ENCODE assay signal across 17 mouse cellular contexts in the genomic region with DNA sequence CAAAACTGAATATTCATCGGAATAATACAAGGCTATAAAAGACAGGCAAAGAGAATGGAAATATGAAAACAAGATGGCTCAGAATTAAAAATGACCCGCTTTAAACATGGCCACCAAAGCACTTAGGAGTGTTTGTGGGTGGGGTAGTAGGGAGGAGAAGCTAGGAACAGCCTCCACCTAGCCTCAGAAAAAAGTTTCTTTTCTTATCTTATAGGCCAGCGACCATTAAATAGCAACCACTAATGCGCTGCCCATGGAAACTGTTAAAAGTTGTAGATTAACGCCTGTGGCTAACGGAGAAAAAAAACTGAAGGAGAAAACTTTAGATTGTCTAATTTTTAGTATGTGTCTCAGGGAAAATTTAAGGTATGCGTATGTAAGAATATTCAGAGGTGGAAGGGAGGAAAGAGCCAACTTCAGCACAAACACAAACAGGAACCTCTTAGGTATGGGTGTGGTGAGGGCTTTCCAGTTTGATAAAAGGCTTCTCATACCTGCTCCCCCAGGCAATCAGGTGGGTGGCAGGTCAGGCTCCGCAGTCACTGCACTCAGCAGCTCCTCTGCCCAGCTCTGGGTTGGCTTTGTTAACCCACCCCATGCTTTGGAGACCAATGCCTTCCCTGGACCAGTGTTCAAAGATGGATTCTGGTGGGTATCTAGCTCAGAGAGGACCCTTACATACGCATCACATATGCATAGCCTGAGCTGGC.
DNase-seq lines count a peak whose midpoint lies in the region; ATAC-seq and TF ChIP-seq lines count a peak whose summit lies in the region.
"Had no signal": no experiment of that assay in that cellular context is flagged by ENCODE, and none has a peak within 500 bp of the region (broad histone marks: within the 10 kb centered on the region; RNA-seq: fewer than 3 reads in every experiment).

No protein-coding gene starts in this region.

- no peak overlapping the region for H3K4me2 ChIP-seq in heart, embryonic 11.5 days
- no peak overlapping the region for H3K4me2 ChIP-seq in midbrain, embryonic 11.5 days
- H3K4me2 ChIP-seq in midbrain, postnatal 0 days (ENCODE audit: low read depth, low read length, poor library complexity, severe bottlenecking): no peak overlapping the region
- H3K4me2 ChIP-seq in hindbrain, embryonic 14.5 days (replicated peaks): no peak overlapping the region
- H3K4me2 ChIP-seq in liver, embryonic 16.5 days (ENCODE audit: low read depth, low read length): peak overlapping the region; percentile 22; the same call in 1 of the 2 replicates

- WGBS in heart, embryonic 11.5 days (ENCODE audit: insufficient replicate concordance): 59% methylated on average over 9 of the region's 9 CpGs
- 91% methylated on average over 9 of the region's 9 CpGs for WGBS in midbrain, embryonic 11.5 days
- 95% methylated on average over 9 of the region's 9 CpGs for WGBS in midbrain, postnatal 0 days
- 92% methylated on average over 9 of the region's 9 CpGs for WGBS in hindbrain, embryonic 14.5 days
- 32% methylated on average over 9 of the region's 9 CpGs for WGBS in liver, embryonic 16.5 days (ENCODE audit: insufficient replicate concordance)

- H3K4me1 ChIP-seq in heart, embryonic 11.5 days (ENCODE audit: control insufficient read depth, insufficient read depth, low read length): peaks cover 61% of the 10 kb centered on the region
- peaks cover 34% of the 10 kb centered on the region for H3K4me1 ChIP-seq in midbrain, embryonic 11.5 days (ENCODE audit: control insufficient read depth, insufficient read depth, low read length)
- H3K4me1 ChIP-seq in midbrain, postnatal 0 days (ENCODE audit: insufficient read depth, low read length): peaks cover 12% of the 10 kb centered on the region
- H3K4me1 ChIP-seq in hindbrain, embryonic 14.5 days (replicated peaks; ENCODE audit: control insufficient read depth, insufficient read depth, low read length): peaks cover 55% of the 10 kb centered on the region
- peaks cover 25% of the 10 kb centered on the region for H3K4me1 ChIP-seq in liver, embryonic 16.5 days (ENCODE audit: control insufficient read depth, low read depth, low read length)

- H3K27ac ChIP-seq in heart, embryonic 11.5 days (ENCODE audit: low read depth, low read length): peak overlapping the region; percentile 92
- H3K27ac ChIP-seq in midbrain, embryonic 11.5 days (ENCODE audit: low read depth, low read length): 0 out of 2 replicates have a peak overlapping the region, but pooled peaks have one; percentile 11
- no peak overlapping the region for H3K27ac ChIP-seq in midbrain, postnatal 0 days (ENCODE audit: low read depth, low read length)
- H3K27ac ChIP-seq in hindbrain, embryonic 14.5 days: peak overlapping the region; percentile 29; the same call in 1 of the 2 replicates
- H3K27ac ChIP-seq in liver, embryonic 16.5 days (ENCODE audit: low read length): peak overlapping the region; percentile 71
- H3K27ac ChIP-seq: left cerebral cortex, adult 2 months had no signal

- no peak for TF ChIP-seq CTCF in midbrain, postnatal 0 days (IDR thresholded peaks at IDR 0.05)

- H3K9ac ChIP-seq in heart, embryonic 11.5 days (ENCODE audit: low read depth, low read length): no peak overlapping the region
- H3K9ac ChIP-seq in midbrain, embryonic 11.5 days (ENCODE audit: low read length): no peak overlapping the region
- H3K9ac ChIP-seq in midbrain, postnatal 0 days (replicated peaks; ENCODE audit: low read length, poor library complexity, severe bottlenecking): no peak overlapping the region
- H3K9ac ChIP-seq in hindbrain, embryonic 14.5 days: no peak overlapping the region
- no peak overlapping the region for H3K9ac ChIP-seq in liver, embryonic 16.5 days (ENCODE audit: low read depth, low read length)
- H3K9ac ChIP-seq: forebrain, postnatal 0 days had no signal

- no peak for DNase-seq in heart, adult 9 months (ENCODE audit: low spot score in 2 of 2)
- peak; percentile 80 for DNase-seq in midbrain, embryonic 11.5 days (ENCODE audit: low spot score, missing footprints)
- no peak for DNase-seq in midbrain, postnatal 0 days (ENCODE audit: low spot score)
- no peak for DNase-seq in hindbrain, embryonic 14.5 days (ENCODE audit: low spot score)
- no peak for DNase-seq in spleen, postnatal 36 days (ENCODE audit: low spot score in 2 of 2)
- DNase-seq in retina, embryonic 14.5 days (ENCODE audit: low spot score): no peak
- DNase-seq: adrenal gland, postnatal 14 days; cerebellum, postnatal 14 days; forebrain, postnatal 0 days; gastrocnemius, postnatal 14 days; kidney, adult 2 months; right cerebral cortex, adult 18-20 months; thymus, adult 2 months had no signal

- H3K4me3 ChIP-seq in heart, embryonic 11.5 days (ENCODE audit: low read depth, low read length): no peak overlapping the region
- H3K4me3 ChIP-seq in midbrain, embryonic 11.5 days (ENCODE audit: low read depth, low read length): no peak overlapping the region
- H3K4me3 ChIP-seq in midbrain, postnatal 0 days (ENCODE audit: low read depth, low read length): no peak overlapping the region
- H3K4me3 ChIP-seq in hindbrain, embryonic 14.5 days (replicated peaks; ENCODE audit: low read length): no peak overlapping the region
- no peak overlapping the region for H3K4me3 ChIP-seq in liver, embryonic 16.5 days (ENCODE audit: low read depth, low read length)
- H3K4me3 ChIP-seq: left cerebral cortex, adult 2 months had no signal

- no peaks in the 10 kb centered on the region for H3K9me3 ChIP-seq in heart, embryonic 11.5 days (replicated peaks; ENCODE audit: control insufficient read depth, low read length)
- no peaks in the 10 kb centered on the region for H3K9me3 ChIP-seq in midbrain, embryonic 11.5 days (ENCODE audit: control insufficient read depth, low read length)
- H3K9me3 ChIP-seq in midbrain, postnatal 0 days (ENCODE audit: low read length): no peaks in the 10 kb centered on the region
- no peaks in the 10 kb centered on the region for H3K9me3 ChIP-seq in hindbrain, embryonic 14.5 days (ENCODE audit: control insufficient read depth, low read length)
- H3K9me3 ChIP-seq in liver, embryonic 16.5 days (replicated peaks; ENCODE audit: control insufficient read depth, low read length): no peaks in the 10 kb centered on the region
- H3K9me3 ChIP-seq: G1E had no signal

- H3K36me3 ChIP-seq in heart, embryonic 11.5 days (ENCODE audit: control insufficient read depth, insufficient read depth, low read length): no peaks in the 10 kb centered on the region; the same call in 1 of the 2 replicates
- H3K36me3 ChIP-seq in midbrain, embryonic 11.5 days (ENCODE audit: control insufficient read depth, insufficient read depth, low read length): peaks cover 6% of the 10 kb centered on the region; the same call in 1 of the 2 replicates
- no peaks in the 10 kb centered on the region for H3K36me3 ChIP-seq in midbrain, postnatal 0 days (ENCODE audit: insufficient read depth, low read length)
- no peaks in the 10 kb centered on the region for H3K36me3 ChIP-seq in hindbrain, embryonic 14.5 days (replicated peaks; ENCODE audit: control insufficient read depth, insufficient read depth)
- no peaks in the 10 kb centered on the region for H3K36me3 ChIP-seq in liver, embryonic 16.5 days (ENCODE audit: control insufficient read depth, insufficient read depth)

- no peak for ATAC-seq in heart, embryonic 11.5 days (replicated peaks; ENCODE audit: insufficient number of reproducible peaks, low FRiP score, low TSS enrichment)
- no peak for ATAC-seq in midbrain, embryonic 11.5 days (ENCODE audit: low FRiP score)
- ATAC-seq in midbrain, postnatal 0 days (ENCODE audit: low FRiP score): no peak
- no peak for ATAC-seq in hindbrain, embryonic 14.5 days (ENCODE audit: low FRiP score)
- ATAC-seq in liver, embryonic 16.5 days (ENCODE audit: low read depth): peak; percentile 86
- ATAC-seq: forebrain, postnatal 0 days had no signal

- H3K27me3 ChIP-seq in heart, embryonic 11.5 days (ENCODE audit: control insufficient read depth, insufficient read depth, low read length): no peaks in the 10 kb centered on the region
- H3K27me3 ChIP-seq in midbrain, embryonic 11.5 days (ENCODE audit: control insufficient read depth, insufficient read depth, low read length): no peaks in the 10 kb centered on the region
- H3K27me3 ChIP-seq in midbrain, postnatal 0 days (ENCODE audit: insufficient read depth, low read length): no peaks in the 10 kb centered on the region
- H3K27me3 ChIP-seq in hindbrain, embryonic 14.5 days (ENCODE audit: control insufficient read depth, insufficient read depth, low read length): no peaks in the 10 kb centered on the region
- no peaks in the 10 kb centered on the region for H3K27me3 ChIP-seq in liver, embryonic 16.5 days (ENCODE audit: control insufficient read depth, insufficient read depth, low read depth, low read length)
